Mouse (Mus musculus): ENCODE measurements around the gene Grik3.

DNA sequence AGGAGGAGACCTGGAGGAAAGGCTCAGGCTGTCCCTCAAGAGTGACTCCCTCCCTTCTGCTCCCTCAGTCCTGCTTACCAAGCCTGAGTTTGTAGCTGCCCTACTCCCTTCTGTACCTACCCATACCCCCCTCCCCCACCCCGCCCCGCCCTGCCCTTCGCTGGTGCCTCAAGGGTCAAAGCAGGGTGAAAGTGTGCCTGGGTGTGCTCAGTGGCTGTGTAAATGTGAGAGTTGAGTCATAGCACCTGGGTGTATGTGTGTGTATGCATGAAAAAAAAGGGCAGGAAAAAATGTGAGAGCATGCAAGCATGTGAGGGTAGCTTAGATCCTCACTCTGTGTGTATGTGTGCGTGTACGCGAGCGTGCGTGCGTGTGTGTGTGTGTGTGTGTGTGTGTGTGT is 49.1 kb downstream of the Grik3 start:
- no peak for TF ChIP-seq CTCF (IDR thresholded peaks at IDR 0.05; ENCODE audit: low read depth)
- no peak for TF ChIP-seq EP300 (IDR thresholded peaks at IDR 0.05; ENCODE audit: low read depth)
